Mouse (Mus musculus) thymus, postnatal 0 days (tissue): ENCODE results near the gene Zbtb17. TPM values are rescaled to one million over a fixed set of nuclear protein-coding genes. Genes with fewer than 3 reads are reported as not detected.

Experiments
- DNase-seq: peaks from one replicate; pipeline ENCODE4 v3.0.0-alpha.2; 2015; ENCODE audit warnings: low spot score
- polyA plus RNA-seq: library from polyadenylated mRNA; unstranded; fragments of >200 nt; fragmentation: Nextera tagmentation; extraction: Ambion mirVana; gene quantifications from 2 replicates; pipeline ENCODE4 v1.2.1, GENCODE M21; 2015

Gene Zbtb17
- polyA plus RNA-seq, 1 experiment from 2014 or later = 32.5 TPM

DNA sequence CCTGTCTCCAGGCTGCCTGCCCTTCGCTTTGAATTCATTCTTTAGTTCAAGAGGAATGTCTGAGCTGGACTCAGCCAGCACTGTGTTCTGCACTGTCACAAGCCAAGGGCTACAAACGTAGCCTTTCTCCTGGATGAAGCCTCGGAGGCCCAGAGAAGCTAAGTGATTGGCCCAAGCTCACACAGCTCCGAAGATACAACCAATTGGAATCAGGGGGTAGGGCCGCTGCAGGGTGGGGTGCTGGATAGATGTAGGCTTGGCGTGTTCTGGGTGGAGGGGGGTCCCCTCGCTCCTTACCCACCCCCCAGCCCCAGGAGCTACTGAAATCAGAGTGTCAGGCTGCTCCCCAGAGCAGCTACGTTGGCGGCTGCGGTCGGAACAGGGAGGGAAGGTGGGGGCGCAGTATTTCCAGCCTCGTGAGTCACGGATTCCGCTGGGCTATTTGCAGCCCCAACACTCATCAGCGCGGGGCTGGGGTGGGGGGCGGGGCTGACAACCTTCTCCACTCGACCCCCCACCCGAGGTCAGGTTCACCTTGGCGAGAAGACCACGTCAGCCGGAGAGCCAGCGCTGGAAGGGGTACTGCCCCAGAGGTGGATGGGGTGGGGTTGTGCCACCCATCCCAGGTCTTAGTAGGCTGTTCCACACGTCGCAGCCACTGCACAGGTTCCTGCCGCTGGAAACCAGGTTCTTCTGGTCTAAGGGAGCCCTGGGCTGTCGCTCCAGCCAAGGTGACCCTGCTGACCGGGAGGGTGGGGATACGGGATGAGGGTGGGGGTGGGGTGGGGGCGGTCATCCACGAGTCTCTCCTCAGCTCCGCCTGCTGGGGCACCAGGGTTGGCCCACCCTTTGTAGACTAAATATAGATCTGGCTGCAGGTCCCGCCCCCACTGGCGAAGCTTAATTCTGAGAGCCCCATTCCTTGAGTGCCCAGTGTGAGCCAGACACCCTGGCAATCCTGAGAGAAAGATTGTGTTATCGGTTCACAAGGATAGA, 18.7 kb upstream of the Zbtb17 start:
- peak; percentile 49 for DNase-seq

DNA sequence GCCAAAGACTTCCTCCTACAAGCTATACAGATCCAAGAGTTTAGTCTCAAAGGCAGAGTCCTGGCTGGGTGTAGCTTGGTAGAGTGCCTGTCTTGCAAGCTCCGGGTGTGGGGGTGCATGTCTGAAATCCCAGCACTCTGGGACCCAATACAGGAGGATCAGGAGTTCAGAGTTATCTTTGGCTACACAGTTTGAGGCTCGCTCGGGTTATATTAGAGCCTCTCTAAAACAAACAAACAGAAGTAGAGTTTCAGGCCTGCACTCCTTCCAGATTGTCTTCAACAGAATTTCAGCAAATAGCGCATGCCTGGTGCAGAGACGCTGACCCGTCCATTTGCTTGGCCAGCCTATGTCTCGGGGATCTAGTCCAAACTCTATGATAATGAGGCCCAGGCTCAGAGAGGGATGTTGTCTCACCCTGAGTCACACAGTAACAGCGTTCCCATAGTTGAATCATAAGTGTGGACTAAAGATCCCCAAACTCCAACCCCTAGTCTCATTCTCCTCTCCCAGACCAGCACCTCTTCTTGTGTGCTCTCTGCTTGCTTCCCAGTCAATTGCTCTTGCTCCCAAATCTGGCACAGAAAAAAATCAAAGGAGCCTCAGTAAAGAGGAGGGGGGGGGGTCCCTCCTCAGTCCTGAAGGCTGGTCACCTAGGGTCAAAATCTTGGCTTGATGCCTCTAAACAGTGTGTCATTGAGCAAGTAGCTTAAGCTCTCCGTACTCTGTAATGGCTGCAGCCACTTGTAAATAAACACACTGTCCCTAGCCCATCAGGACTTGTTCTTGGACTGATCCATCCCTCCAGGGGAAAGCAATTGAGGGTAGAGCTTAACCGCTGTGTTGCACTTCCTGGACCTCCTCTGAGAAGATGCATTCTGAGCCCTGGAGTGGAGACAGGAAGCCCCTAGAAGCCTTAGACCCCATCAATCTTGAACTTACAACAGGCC, 17.4 kb upstream of the Zbtb17 start:
- no peak for DNase-seq

GRCm38 (mm10) chr4:141427921-141428320, 16.5 kb upstream of the Zbtb17 start:
- DNase-seq = no peak

DNA sequence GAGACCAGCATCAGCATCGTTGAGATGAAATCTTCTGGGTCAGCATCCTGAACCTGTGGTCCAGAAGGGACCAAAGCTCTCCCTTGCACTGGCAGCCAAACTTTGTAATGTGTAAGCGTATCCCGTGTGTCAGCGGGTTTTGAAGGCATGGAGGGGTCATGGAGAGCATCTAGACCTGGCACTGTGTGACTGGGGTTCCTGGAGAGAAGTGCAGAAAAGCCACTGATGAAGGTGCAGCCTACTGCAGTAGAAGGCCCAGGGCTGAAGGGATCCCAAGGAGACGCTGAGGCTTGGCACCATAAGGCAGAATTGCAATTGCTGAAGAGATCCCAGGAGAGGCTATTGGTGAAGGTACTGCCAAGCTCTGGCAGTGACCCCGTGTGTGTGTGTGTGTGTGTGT, 15.1 kb upstream of the Zbtb17 start:
- no peak for DNase-seq

GRCm38 (mm10) chr4:141429847-141430246, 14.6 kb upstream of the Zbtb17 start:
- DNase-seq = no peak

- DNase-seq = peak; percentile 58
Measured at GRCm38 (mm10) chr4:141430997-141431396, 13.5 kb upstream of the Zbtb17 start.

- DNase-seq = no peak
Measured at GRCm38 (mm10) chr4:141432666-141433065, 11.8 kb upstream of the Zbtb17 start.

GRCm38 (mm10) chr4:141433191-141433590, 11.3 kb upstream of the Zbtb17 start:
- no peak for DNase-seq

- no peak for DNase-seq
Measured at GRCm38 (mm10) chr4:141435974-141436373, 8.5 kb upstream of the Zbtb17 start, which contains the start of gene Srarp. Srarp (minus strand) TSS chr4:141436105.

DNA sequence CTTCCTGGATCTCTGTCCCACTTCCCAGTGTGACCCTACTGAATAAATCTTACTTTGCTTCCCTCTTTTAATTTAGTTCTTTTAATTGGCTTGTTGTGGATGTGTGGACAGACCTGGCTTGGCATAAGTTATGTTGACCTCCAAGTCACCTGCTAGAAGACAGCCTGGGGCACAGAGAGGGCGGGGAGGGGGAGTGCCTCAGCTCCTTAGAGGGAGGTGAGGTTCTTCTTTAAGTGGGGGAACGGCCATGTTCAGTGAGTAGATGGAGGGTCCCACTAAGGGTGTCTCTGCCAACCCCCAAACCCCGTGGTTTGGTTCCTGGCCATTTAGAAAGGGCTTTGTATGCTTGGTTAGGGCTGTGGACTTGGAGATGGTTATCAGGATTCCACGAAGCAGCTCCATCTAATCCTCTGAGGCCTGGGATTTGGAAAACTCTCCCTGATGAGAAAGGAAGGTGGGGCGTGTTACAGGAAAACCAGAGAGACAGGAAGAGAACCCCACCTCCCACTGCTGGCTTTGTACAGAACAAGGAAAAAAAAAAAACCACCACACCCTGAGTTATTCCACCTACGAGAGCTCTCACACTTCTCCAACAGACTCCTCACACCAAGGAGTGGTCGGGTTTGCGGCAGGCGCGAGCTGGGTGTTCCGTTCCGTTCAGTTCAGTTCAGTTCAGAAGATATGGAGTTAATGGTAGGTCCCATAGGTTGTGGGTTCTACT, 5.2 kb upstream of the Zbtb17 start:
- no peak for DNase-seq

DNA sequence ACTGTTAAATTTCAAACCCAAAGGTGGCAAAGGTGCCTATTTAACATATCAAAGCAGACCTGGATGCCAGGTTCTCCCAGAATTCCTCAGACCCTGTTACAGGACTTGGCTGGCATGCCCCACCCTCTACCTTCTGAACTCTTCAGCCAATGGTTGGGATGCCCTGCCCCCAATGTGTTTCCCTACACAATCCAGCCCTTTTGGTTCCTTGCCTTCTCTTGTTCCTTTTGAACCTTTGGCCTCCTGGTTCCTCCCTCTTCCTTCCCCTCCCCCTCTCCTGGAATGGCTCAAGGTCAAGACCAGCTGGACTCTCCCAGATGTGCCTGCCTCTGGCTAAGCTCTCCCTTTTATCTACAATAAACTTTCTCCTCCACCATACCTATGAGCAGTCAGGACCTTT, 3.6 kb upstream of the Zbtb17 start:
- DNase-seq = no peak

DNA sequence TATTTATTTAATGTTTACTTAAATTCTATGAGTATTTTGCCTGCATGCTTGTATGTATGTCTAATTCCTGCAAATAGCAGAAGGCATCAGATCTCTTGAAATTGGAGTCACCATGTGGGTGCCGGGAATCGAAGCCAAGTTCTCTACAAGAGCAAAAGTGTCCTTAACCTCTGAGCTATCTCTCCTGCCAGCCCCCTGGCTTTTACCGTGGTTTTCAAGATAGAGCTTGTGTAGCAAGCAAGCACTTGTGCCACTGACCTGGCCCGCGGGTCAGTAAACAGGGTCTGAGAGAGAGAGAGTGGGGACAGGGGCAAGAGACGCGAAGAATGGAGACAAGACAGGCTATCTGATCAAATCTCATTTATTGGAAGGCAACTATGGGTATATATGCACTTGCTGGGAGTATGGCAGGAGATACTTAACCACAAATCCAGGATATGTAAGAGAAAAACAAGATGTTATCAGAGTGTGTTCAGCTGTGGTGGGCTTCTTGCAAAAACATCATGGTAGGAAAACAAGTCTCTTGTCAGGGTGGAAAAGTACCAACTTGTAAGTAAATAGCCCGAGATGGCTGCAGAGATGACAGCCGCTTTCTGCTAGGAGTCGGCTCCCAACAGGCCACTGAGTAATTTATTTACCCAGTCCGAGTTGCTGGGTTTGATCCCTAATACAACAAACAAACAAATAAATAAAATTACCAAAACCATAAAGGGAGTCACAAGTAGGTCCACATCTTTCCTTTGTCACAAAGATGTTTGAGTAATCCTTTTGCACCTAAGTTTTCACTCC, 619 bp upstream of the Zbtb17 start:
- DNase-seq = no peak

- DNase-seq = no peak
Measured at GRCm38 (mm10) chr4:141445328-141445720, 870 bp downstream of the Zbtb17 start.

- DNase-seq = no peak
Measured at GRCm38 (mm10) chr4:141446211-141446610, 1.8 kb downstream of the Zbtb17 start.

DNA sequence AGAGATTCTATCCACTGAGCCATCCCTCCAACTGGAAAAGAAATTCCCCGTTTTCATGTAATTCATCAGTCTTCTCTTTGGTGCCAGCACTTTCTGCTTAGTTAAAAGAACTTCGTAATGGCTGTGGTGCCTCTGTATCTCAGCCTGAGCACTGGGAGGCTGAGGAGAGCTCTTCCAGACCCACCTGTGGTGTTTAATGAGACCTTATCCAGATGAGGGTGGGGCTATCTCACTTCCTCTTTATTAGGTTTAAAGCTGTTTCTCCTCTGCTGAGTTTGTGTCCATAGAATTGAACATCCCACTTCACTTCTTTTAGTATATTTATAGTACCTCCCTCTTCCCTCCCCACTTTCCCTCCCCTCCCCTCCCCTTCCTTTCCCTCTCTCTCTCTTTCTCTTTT, 6.8 kb downstream of the Zbtb17 start:
- DNase-seq = no peak

DNA sequence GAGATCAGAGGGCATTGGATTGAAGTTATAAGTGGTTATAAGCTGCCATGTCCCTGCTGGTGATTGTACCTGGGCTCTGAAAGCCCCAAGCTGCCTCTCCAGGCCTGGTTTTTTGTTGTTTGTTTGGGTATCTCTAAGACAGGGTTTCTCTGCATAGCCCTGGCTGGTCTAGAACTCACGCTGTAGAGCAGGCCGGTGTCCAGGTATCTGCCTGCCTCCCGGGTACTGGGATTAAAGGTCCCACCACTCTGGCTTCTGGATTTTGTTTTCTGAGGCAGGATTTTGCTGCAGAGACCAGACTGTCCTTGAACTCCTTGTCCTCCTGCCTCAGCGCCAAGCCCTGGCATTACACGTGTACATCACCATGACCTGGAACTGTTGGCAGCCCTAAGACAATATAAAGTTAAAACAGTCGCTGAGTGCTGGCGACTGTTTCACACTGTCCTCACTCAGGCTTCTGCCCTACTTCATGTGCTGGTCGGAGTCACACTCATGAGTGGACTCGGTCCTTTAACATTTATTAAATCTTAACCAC, 7.5 kb downstream of the Zbtb17 start:
- DNase-seq = no peak

- DNase-seq = peak; percentile 73
Measured at GRCm38 (mm10) chr4:141454581-141455350, 10.3 kb downstream of the Zbtb17 start.

DNA sequence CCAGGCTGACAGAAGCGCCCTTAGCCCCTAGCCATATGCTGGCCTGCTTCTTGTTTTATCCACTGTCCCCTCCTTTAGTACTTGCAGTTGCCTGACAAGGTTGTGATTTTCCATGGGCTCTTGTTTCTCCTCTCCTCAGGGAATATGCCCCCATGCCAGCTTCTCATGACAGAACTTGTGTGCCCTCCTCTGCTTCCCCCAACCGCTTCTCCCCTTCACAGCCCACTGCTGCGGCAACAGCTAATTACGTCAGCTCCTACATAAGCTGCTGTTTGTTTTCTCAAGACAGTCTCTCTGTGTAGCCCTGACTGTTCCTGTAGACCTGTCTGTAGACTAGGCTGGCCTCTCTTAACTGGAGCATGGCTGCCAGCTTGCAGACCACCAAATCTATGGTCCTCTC, 11.1 kb downstream of the Zbtb17 start:
- DNase-seq = no peak

DNA sequence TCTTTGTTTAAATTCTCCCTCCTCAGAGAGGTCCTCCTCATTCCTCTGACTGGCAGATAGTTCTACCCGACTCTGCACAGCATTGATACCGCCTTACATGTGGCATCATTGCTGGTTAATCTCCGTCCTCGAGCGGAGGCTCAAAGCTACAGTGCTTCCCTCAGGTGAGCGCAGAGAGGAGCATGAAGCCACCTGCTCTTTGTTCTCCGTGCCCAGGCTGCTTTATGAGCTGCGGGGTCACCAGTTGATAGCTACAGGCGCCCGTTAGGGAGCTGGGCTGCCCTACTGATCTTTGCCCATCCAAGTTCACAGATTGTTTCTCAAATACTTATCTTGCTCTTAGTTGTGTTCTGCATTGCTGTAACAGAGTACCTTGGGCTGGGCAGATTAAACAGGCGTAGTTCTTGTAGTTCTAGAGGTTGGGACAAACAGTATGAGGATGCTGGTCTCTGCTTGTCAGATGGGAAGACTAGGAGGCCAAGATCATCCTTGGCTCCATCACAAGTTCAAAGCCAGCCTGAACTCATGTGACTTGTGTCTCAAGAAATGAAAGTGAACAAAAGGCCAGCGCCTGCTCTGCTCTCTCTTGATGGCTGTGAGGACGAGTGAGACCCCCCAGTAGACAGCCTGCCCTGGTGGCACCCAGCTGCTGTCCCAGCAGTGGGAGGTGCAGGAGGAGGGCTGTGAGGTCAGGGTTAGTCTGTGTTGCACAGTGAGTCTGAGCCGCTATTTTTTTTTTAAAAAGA, 11.9 kb downstream of the Zbtb17 start:
- DNase-seq = no peak
